Mouse (Mus musculus) forebrain, embryonic 13.5 days (tissue): Measurements from ENCODE around the gene Asxl1. TPM values are rescaled to one million over a fixed set of nuclear protein-coding genes. Genes with fewer than 3 reads are reported as not detected.

ENCODE experiments used
- ATAC-seq: fragments of 200-750 bp; cut with Nextera tagmentation; 2 replicates; pipeline ENCODE4 v1.8.0; 2017
- H3K27ac ChIP-seq: fragments of 300-500 bp; sonication (generic); 2 replicates; pipeline ENCODE4 v1.5.1; 2015; ENCODE audit warnings: inconsistent platforms, mild to moderate bottlenecking, moderate library complexity
- H3K27me3 ChIP-seq: fragments of 300-500 bp; sonication (generic); 2 replicates; pipeline ENCODE4 v1.6.1; 2015; ENCODE audit warnings: mild to moderate bottlenecking, inconsistent platforms
- H3K36me3 ChIP-seq: fragments of 300-500 bp; sonication (generic); 2 replicates; pipeline ENCODE4 v1.6.1; 2015; ENCODE audit warnings: mild to moderate bottlenecking, inconsistent platforms; ENCODE audit not compliant: poor library complexity, severe bottlenecking
- H3K4me1 ChIP-seq: fragments of 300-500 bp; sonication (generic); 2 replicates; pipeline ENCODE4 v1.6.1; 2015; ENCODE audit warnings: inconsistent platforms
- H3K4me2 ChIP-seq: fragments of 300-500 bp; sonication (generic); 2 replicates; pipeline ENCODE4 v1.6.1; 2015; ENCODE audit warnings: inconsistent platforms, mild to moderate bottlenecking, moderate library complexity
- H3K4me3 ChIP-seq: fragments of 300-500 bp; sonication (generic); 2 replicates; pipeline ENCODE4 v1.5.1; 2015; ENCODE audit warnings: mild to moderate bottlenecking, inconsistent platforms
- H3K9ac ChIP-seq: fragments of 300-500 bp; sonication (generic); 2 replicates; pipeline ENCODE4 v1.6.1; 2015; ENCODE audit warnings: mild to moderate bottlenecking, inconsistent platforms
- H3K9me3 ChIP-seq: fragments of 300-500 bp; sonication (generic); replicated peaks from 2 replicates; pipeline ENCODE4 v1.6.1; 2016; ENCODE audit warnings: inconsistent platforms
- WGBS: fragments of 180-500 bp; shearing (Covaris S2); methylation state at CpG from one replicate; pipeline ENCODE4 v1.1.7; 2015; 5-methylcytosine and 5-hydroxymethylcytosine counted together
- polyA plus RNA-seq: library from polyadenylated mRNA; unstranded; fragments of >200 nt; fragmentation: Nextera tagmentation; extraction: Ambion mirVana; gene quantifications from 2 replicates; pipeline ENCODE4 v1.2.1, GENCODE M21; 2015

Gene Asxl1
- polyA plus RNA-seq, 1 experiment from 2014 or later, result 12.0 TPM

- ATAC-seq, result no peak
- WGBS, result 86% methylated on average over 6 of the region's 6 CpGs
- Histone ChIP-seq H3K9me3 (no peaks in the 10 kb centered on the region), H3K4me3 (no peak overlapping the region), H3K9ac (no peak overlapping the region), H3K27me3 (no peaks in the 10 kb centered on the region), H3K4me2 (no peak overlapping the region), H3K36me3 (no peaks in the 10 kb centered on the region), H3K4me1 (peaks cover 5% of the 10 kb centered on the region; the same call in 1 of the 2 replicates), H3K27ac (no peak overlapping the region)
Measured at GRCm38 (mm10) chr2:153448519-153448918, 102.9 kb downstream of the Asxl1 start.

Other genes with a start within 250 kb of the Asxl1 start
- 0.91 and 1.1 TPM in 2 replicates for gene Hck, start 237.4 kb upstream of the Asxl1 start, polyA plus RNA-seq
- 59.4 and 65.7 TPM in 2 replicates for gene Tm9sf4, start 184.5 kb upstream of the Asxl1 start, polyA plus RNA-seq
- 12.6 and 15.7 TPM in 2 replicates for gene Tspyl3, start 120.4 kb upstream of the Asxl1 start, polyA plus RNA-seq
- gene Plagl2, start 104.4 kb upstream of the Asxl1 start, polyA plus RNA-seq, result 12.0 and 13.6 TPM in 2 replicates
- 6.8 and 7.3 TPM in 2 replicates for gene Pofut1, start 104.3 kb upstream of the Asxl1 start, polyA plus RNA-seq
- 11.3 and 12.9 TPM in 2 replicates for gene Kif3b, start 54.4 kb upstream of the Asxl1 start, polyA plus RNA-seq
- gene 4930404H24Rik, start 147.0 kb downstream of the Asxl1 start, polyA plus RNA-seq, result not detected in 2 replicates
- 32.1 and 36.7 TPM in 2 replicates for gene Nol4l, start 184.1 kb downstream of the Asxl1 start, polyA plus RNA-seq